Mouse (Mus musculus): ENCODE measurements around the gene Dnajc6. TPM values are rescaled to one million over a fixed set of nuclear protein-coding genes. Genes with fewer than 3 reads are reported as not detected.

The Dnajc6 gene
- total RNA-seq, 2 experiments from 2014 or later: 0.08 to 0.28 TPM

GRCm38 (mm10) chr4:101635596-101635995 lies 139.1 kb downstream of the Dnajc6 start:
- Histone ChIP-seq H3K27ac (no peak overlapping the region), H3K4me3 (no peak overlapping the region)
- intact Hi-C loops (cut with DNase I): no loop called here
- DNase-seq: no peak
- TF ChIP-seq CTCF (IDR thresholded peaks at IDR 0.05): no peak

DNA sequence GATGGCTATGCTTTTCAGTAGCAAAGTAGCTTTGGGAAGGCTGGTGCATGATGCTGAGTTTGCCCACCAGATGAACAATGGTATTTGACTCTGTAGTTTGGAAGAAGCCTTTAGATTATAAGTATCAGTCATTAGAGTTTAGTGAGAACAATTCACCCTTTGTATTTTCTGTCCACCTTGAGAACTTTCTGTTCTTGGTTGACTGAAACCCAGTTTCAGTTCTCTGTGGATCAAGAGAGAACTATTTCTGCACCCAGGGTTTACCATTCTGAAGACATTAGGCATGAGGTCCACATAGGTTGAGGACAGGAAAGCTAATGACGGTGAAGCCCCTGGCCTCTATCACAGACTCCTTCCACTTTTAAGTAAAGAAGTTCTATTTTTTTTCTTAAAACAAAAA lies 141.0 kb downstream of the Dnajc6 start:
- intact Hi-C loops (cut with DNase I): no loop called here
- DNase-seq: no peak
- TF ChIP-seq CTCF (IDR thresholded peaks at IDR 0.05): no peak
- Histone ChIP-seq H3K27ac (no peak overlapping the region), H3K4me3 (no peak overlapping the region)

GRCm38 (mm10) chr4:101640631-101641030 lies 144.2 kb downstream of the Dnajc6 start:
- no peak for TF ChIP-seq CTCF (IDR thresholded peaks at IDR 0.05)
- no peak overlapping the region for H3K27ac ChIP-seq
- DNase-seq: no peak
- intact Hi-C loops (cut with DNase I): loop anchor here (10.0 kb wide), 1 partner anchor 256 kb away; no protein-coding TSS in a partner anchor
- H3K4me3 ChIP-seq: no peak overlapping the region

DNA sequence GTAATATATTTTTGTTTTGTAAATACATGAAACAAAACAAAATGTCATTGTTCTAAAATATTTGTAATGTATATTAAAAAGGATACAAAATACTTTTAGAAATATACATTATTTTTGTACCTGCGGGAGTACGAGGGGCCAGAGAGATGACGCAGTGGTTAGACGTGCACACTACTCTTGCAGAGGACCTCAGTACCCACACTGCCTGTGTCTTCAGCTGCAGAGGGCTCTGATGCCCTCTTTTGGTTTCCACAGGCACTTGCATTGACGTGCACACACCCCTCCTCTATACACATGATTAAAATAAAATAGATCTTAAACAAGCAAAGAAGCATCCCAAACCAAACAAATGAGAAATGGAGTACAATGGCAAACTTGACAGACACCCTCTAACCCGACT lies 146.3 kb downstream of the Dnajc6 start:
- Histone ChIP-seq H3K27ac (no peak overlapping the region), H3K4me3 (no peak overlapping the region)
- TF ChIP-seq CTCF (IDR thresholded peaks at IDR 0.05): no peak
- intact Hi-C loops (cut with DNase I): loop anchor here (10.0 kb wide), 1 partner anchor 258 kb away; no protein-coding TSS in a partner anchor
- DNase-seq: no peak

GRCm38 (mm10) chr4:101643216-101643615 lies 146.8 kb downstream of the Dnajc6 start:
- H3K27ac ChIP-seq: no peak overlapping the region
- no peak for TF ChIP-seq CTCF (IDR thresholded peaks at IDR 0.05)
- intact Hi-C loops (cut with DNase I): loop anchor here (10.0 kb wide), 1 partner anchor 258 kb away; no protein-coding TSS in a partner anchor
- DNase-seq: no peak
- no peak overlapping the region for H3K4me3 ChIP-seq

DNA sequence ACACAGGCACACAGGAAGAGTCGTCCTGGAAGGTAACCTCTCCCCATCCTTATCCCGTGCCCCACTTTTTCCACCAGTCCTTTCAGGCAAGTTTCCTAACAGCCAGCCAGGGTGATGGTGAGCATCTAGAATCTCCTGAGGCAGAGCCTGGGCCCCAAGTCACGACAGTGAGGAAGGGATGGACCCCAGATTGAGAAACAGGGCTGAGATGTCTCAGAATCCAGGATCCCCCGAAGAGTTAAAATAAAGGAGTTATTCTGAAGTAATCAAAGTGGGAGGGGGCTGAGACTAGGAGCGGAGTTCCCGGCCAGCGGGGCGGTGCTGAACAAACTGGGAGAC lies 150.4 kb downstream of the Dnajc6 start:
- intact Hi-C loops (cut with DNase I): loop anchor here (5.0 to 10.0 kb wide), 2 partner anchors 175 to 262 kb away; no protein-coding TSS in a partner anchor
- no peak for TF ChIP-seq CTCF (IDR thresholded peaks at IDR 0.05)

GRCm38 (mm10) chr4:101647196-101647905 lies 150.9 kb downstream of the Dnajc6 start, which contains the start of gene Leprot:
Leprot (plus strand) TSS chr4:101647718.
- TF ChIP-seq CTCF (IDR thresholded peaks at IDR 0.05): no peak
- Histone ChIP-seq H3K4me3 (peak within 1 kb of the TSS; percentile 98), H3K27ac (peak within 1 kb of the TSS; percentile 99)
- DNase-seq: peak; percentile 99
- intact Hi-C loops (cut with DNase I): loop anchor here (5.0 to 10.0 kb wide), 2 partner anchors 175 to 263 kb away; no protein-coding TSS in a partner anchor

More for the DNA sequence above, 150.4 kb downstream of the Dnajc6 start:
- no peak for DNase-seq
- Histone ChIP-seq H3K4me3 (peak overlapping the region; percentile 98), H3K27ac (peak overlapping the region; percentile 99)

GRCm38 (mm10) chr4:101647976-101648642 lies 151.7 kb downstream of the Dnajc6 start:
- intact Hi-C loops (cut with DNase I): loop anchor here (5.0 to 10.0 kb wide), 2 partner anchors 176 to 263 kb away; no protein-coding TSS in a partner anchor
- H3K27ac ChIP-seq: peak overlapping the region; percentile 99
- DNase-seq: no peak
- H3K4me3 ChIP-seq: peak overlapping the region; percentile 98
- no peak for TF ChIP-seq CTCF (IDR thresholded peaks at IDR 0.05)

- intact Hi-C loops (cut with DNase I): loop anchor here (5.0 to 10.0 kb wide), 2 partner anchors 176 to 264 kb away; no protein-coding TSS in a partner anchor
- peak overlapping the region; percentile 99 for H3K27ac ChIP-seq
- no peak for DNase-seq
- peak overlapping the region; percentile 98 for H3K4me3 ChIP-seq
- TF ChIP-seq CTCF (IDR thresholded peaks at IDR 0.05): no peak
Observed at GRCm38 (mm10) chr4:101648745-101649144, 152.3 kb downstream of the Dnajc6 start.

GRCm38 (mm10) chr4:101650961-101651360 lies 154.5 kb downstream of the Dnajc6 start:
- intact Hi-C loops (cut with DNase I): no loop called here
- Histone ChIP-seq H3K4me3 (no peak overlapping the region), H3K27ac (no peak overlapping the region)
- no peak for DNase-seq
- TF ChIP-seq CTCF (IDR thresholded peaks at IDR 0.05): no peak

DNA sequence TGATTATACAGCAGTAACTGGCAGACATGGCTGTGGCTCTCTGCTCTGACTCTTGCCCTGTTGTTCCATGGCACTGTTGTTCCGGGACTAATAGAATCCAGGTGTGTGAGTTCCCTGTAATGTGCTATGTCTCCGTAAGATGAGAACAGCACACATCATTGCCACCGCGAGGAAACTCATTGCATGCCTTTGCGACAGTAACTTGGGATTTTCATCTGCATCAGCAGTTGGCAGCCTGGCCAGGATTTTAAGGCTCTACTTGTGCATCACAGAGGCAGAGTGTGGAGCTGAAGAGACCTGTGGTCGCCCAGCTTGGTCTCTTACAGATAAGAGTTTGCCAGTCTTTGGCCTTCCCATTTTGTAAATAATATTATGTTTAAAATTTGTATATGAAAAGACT lies 157.8 kb downstream of the Dnajc6 start:
- intact Hi-C loops (cut with DNase I): no loop called here
- no peak for TF ChIP-seq CTCF (IDR thresholded peaks at IDR 0.05)
- no peak overlapping the region for H3K4me3 ChIP-seq

GRCm38 (mm10) chr4:101654788-101655414 lies 158.5 kb downstream of the Dnajc6 start:
- H3K27ac ChIP-seq: peak overlapping the region; percentile 67
- intact Hi-C loops (cut with DNase I): loop anchor here (5.0 kb wide), 1 partner anchor 342 kb away; no protein-coding TSS in a partner anchor
- H3K4me3 ChIP-seq: no peak overlapping the region
- no peak for TF ChIP-seq CTCF (IDR thresholded peaks at IDR 0.05)
- DNase-seq: no peak

More for the DNA sequence above, 157.8 kb downstream of the Dnajc6 start:
- H3K27ac ChIP-seq: peak overlapping the region; percentile 2; the same call in 1 of the 2 replicates
- DNase-seq: no peak
